Mouse (Mus musculus): ENCODE results near the gene Cacna1f.
A peak's percentile ranks its signal among the peaks of the same experiment; 100 is the strongest.

Gene Cacna1f

GRCm38 (mm10) chrX:7632560-7632959, 25.7 kb downstream of the Cacna1f start:
- no peak for DNase-seq (ENCODE audit: low spot score)

- DNase-seq (ENCODE audit: low spot score) = no peak
Measured at GRCm38 (mm10) chrX:7635101-7635500, 28.2 kb downstream of the Cacna1f start.

- peak; percentile 86 for DNase-seq (ENCODE audit: low spot score)
Measured at GRCm38 (mm10) chrX:7638401-7639091, 31.7 kb downstream of the Cacna1f start, which contains the start of gene Syp. Gene Syp (plus strand): TSS chrX:7638471.

- no peak for DNase-seq (ENCODE audit: low spot score)
Measured at GRCm38 (mm10) chrX:7639536-7640325, 32.8 kb downstream of the Cacna1f start.

GRCm38 (mm10) chrX:7640785-7641184, 33.9 kb downstream of the Cacna1f start:
- DNase-seq (ENCODE audit: low spot score) = no peak

GRCm38 (mm10) chrX:7645349-7645748, 38.5 kb downstream of the Cacna1f start:
- DNase-seq (ENCODE audit: low spot score) = peak; percentile 54

GRCm38 (mm10) chrX:7648671-7649304, 41.9 kb downstream of the Cacna1f start:
- peak; percentile 89 for DNase-seq (ENCODE audit: low spot score)

- peak; percentile 15 for DNase-seq (ENCODE audit: low spot score)
Measured at GRCm38 (mm10) chrX:7657221-7657639, 50.3 kb downstream of the Cacna1f start, which contains the start of gene Prickle3. Gene Prickle3 (plus strand): TSS chrX:7657260.

- peak; percentile 56 for DNase-seq (ENCODE audit: low spot score)
Measured at GRCm38 (mm10) chrX:7658031-7658784, 51.3 kb downstream of the Cacna1f start.

GRCm38 (mm10) chrX:7658785-7659589, 52.1 kb downstream of the Cacna1f start:
- no peak for DNase-seq (ENCODE audit: low spot score)

- DNase-seq (ENCODE audit: low spot score) = no peak
Measured at GRCm38 (mm10) chrX:7661086-7661485, 54.2 kb downstream of the Cacna1f start.

- DNase-seq (ENCODE audit: low spot score) = no peak
Measured at GRCm38 (mm10) chrX:7662936-7663335, 56.1 kb downstream of the Cacna1f start.

- DNase-seq (ENCODE audit: low spot score) = no peak
Measured at GRCm38 (mm10) chrX:7664791-7665190, 57.9 kb downstream of the Cacna1f start.

- DNase-seq (ENCODE audit: low spot score) = no peak
Measured at GRCm38 (mm10) chrX:7665739-7666502, 59.0 kb downstream of the Cacna1f start.

- DNase-seq (ENCODE audit: low spot score) = peak; percentile 58
Measured at GRCm38 (mm10) chrX:7670390-7670881, 63.6 kb downstream of the Cacna1f start.

GRCm38 (mm10) chrX:7670921-7671623, 64.2 kb downstream of the Cacna1f start, which contains the start of gene Plp2:
Gene Plp2 (minus strand): TSS chrX:7671390.
- DNase-seq (ENCODE audit: low spot score) = peak; percentile 59

- no peak for DNase-seq (ENCODE audit: low spot score)
Measured at GRCm38 (mm10) chrX:7672739-7673138, 65.9 kb downstream of the Cacna1f start.

GRCm38 (mm10) chrX:7673578-7674281, 66.8 kb downstream of the Cacna1f start:
- DNase-seq (ENCODE audit: low spot score) = peak; percentile 50

Measured in yolk sac, embryonic 10.5 days (tissue).